Mouse (Mus musculus): ENCODE results near the gene Nmrk1. TPM values are rescaled to one million over a fixed set of nuclear protein-coding genes. Genes with fewer than 3 reads are reported as not detected.

Nmrk1 gene
- polyA plus RNA-seq, 1 experiment from 2014 or later, result 20.6 TPM

GRCm38 (mm10) chr19:18644084-18644483, 12.3 kb downstream of the Nmrk1 start:
- no peak for TF ChIP-seq CTCF (IDR thresholded peaks at IDR 0.05; ENCODE audit: low read depth)
- Histone ChIP-seq H3K9ac (ENCODE audit: low read depth, low read length) (no peak overlapping the region), H3K4me1 (replicated peaks; ENCODE audit: insufficient read depth, low read length) (no peaks in the 10 kb centered on the region), H3K4me3 (replicated peaks; ENCODE audit: low read depth, low read length) (no peak overlapping the region), H3K27me3 (ENCODE audit: insufficient read depth, low read length) (no peaks in the 10 kb centered on the region), H3K9me3 (replicated peaks; ENCODE audit: low read length) (no peaks in the 10 kb centered on the region), H3K36me3 (ENCODE audit: insufficient read depth, low read length) (no peaks in the 10 kb centered on the region; the same call in 1 of the 2 replicates), H3K27ac (no peak overlapping the region), H3K4me2 (ENCODE audit: low read length) (no peak overlapping the region)
- DNase-seq (ENCODE audit: low spot score) (no peak), ATAC-seq (replicated peaks; ENCODE audit: low FRiP score, low read depth) (no peak)
- 84% methylated on average over 6 of the region's 6 CpGs for WGBS

GRCm38 (mm10) chr19:18646397-18646796, 14.6 kb downstream of the Nmrk1 start:
- WGBS, result 60% methylated on average over 3 of the region's 3 CpGs
- H3K4me3 ChIP-seq (replicated peaks; ENCODE audit: low read depth, low read length), result no peak overlapping the region
- no peak overlapping the region for H3K27ac ChIP-seq
- no peak for ATAC-seq (replicated peaks; ENCODE audit: low FRiP score, low read depth)
- H3K9me3 ChIP-seq (replicated peaks; ENCODE audit: low read length), result no peaks in the 10 kb centered on the region
- no peaks in the 10 kb centered on the region for H3K27me3 ChIP-seq (ENCODE audit: insufficient read depth, low read length)
- no peak for TF ChIP-seq CTCF (IDR thresholded peaks at IDR 0.05; ENCODE audit: low read depth)
- no peaks in the 10 kb centered on the region; the same call in 1 of the 2 replicates for H3K36me3 ChIP-seq (ENCODE audit: insufficient read depth, low read length)
- no peaks in the 10 kb centered on the region for H3K4me1 ChIP-seq (replicated peaks; ENCODE audit: insufficient read depth, low read length)
- no peak overlapping the region for H3K9ac ChIP-seq (ENCODE audit: low read depth, low read length)
- no peak overlapping the region for H3K4me2 ChIP-seq (ENCODE audit: low read length)
- no peak for DNase-seq (ENCODE audit: low spot score)

- Histone ChIP-seq H3K4me2 (ENCODE audit: low read length) (no peak overlapping the region), H3K36me3 (ENCODE audit: insufficient read depth, low read length) (no peaks in the 10 kb centered on the region; the same call in 1 of the 2 replicates), H3K4me1 (replicated peaks; ENCODE audit: insufficient read depth, low read length) (no peaks in the 10 kb centered on the region), H3K9me3 (replicated peaks; ENCODE audit: low read length) (no peaks in the 10 kb centered on the region), H3K9ac (ENCODE audit: low read depth, low read length) (no peak overlapping the region), H3K4me3 (replicated peaks; ENCODE audit: low read depth, low read length) (no peak overlapping the region), H3K27me3 (ENCODE audit: insufficient read depth, low read length) (no peaks in the 10 kb centered on the region), H3K27ac (no peak overlapping the region)
- WGBS, result 46% methylated on average over 5 of the region's 5 CpGs
- TF ChIP-seq CTCF (IDR thresholded peaks at IDR 0.05; ENCODE audit: low read depth), result no peak
- ATAC-seq (replicated peaks; ENCODE audit: low FRiP score, low read depth), result no peak
- peak; percentile 10 for DNase-seq (ENCODE audit: low spot score)
Measured at GRCm38 (mm10) chr19:18646853-18647420, 15.2 kb downstream of the Nmrk1 start.

- no peaks in the 10 kb centered on the region for H3K27me3 ChIP-seq (ENCODE audit: insufficient read depth, low read length)
- H3K27ac ChIP-seq, result no peak overlapping the region
- no peak overlapping the region for H3K4me3 ChIP-seq (replicated peaks; ENCODE audit: low read depth, low read length)
- TF ChIP-seq CTCF (IDR thresholded peaks at IDR 0.05; ENCODE audit: low read depth), result no peak
- H3K36me3 ChIP-seq (ENCODE audit: insufficient read depth, low read length), result no peaks in the 10 kb centered on the region
- ATAC-seq (replicated peaks; ENCODE audit: low FRiP score, low read depth), result no peak
- no peak for DNase-seq (ENCODE audit: low spot score)
- no peaks in the 10 kb centered on the region for H3K9me3 ChIP-seq (replicated peaks; ENCODE audit: low read length)
- 40% methylated on average over 9 of the region's 9 CpGs for WGBS
- no peak overlapping the region for H3K4me2 ChIP-seq (ENCODE audit: low read length)
- H3K9ac ChIP-seq (ENCODE audit: low read depth, low read length), result no peak overlapping the region
- H3K4me1 ChIP-seq (replicated peaks; ENCODE audit: insufficient read depth, low read length), result no peaks in the 10 kb centered on the region
Measured at GRCm38 (mm10) chr19:18647775-18648557, 16.2 kb downstream of the Nmrk1 start.

GRCm38 (mm10) chr19:18648558-18648945, 16.8 kb downstream of the Nmrk1 start:
- H3K9me3 ChIP-seq (replicated peaks; ENCODE audit: low read length), result no peaks in the 10 kb centered on the region
- H3K27me3 ChIP-seq (ENCODE audit: insufficient read depth, low read length), result no peaks in the 10 kb centered on the region
- DNase-seq (ENCODE audit: low spot score) (no peak), ATAC-seq (replicated peaks; ENCODE audit: low FRiP score, low read depth) (no peak)
- H3K9ac ChIP-seq (ENCODE audit: low read depth, low read length), result no peak overlapping the region
- no peak overlapping the region for H3K27ac ChIP-seq
- H3K36me3 ChIP-seq (ENCODE audit: insufficient read depth, low read length), result no peaks in the 10 kb centered on the region
- no peak for TF ChIP-seq CTCF (IDR thresholded peaks at IDR 0.05; ENCODE audit: low read depth)
- H3K4me1 ChIP-seq (replicated peaks; ENCODE audit: insufficient read depth, low read length), result no peaks in the 10 kb centered on the region
- no peak overlapping the region for H3K4me2 ChIP-seq (ENCODE audit: low read length)
- no peak overlapping the region for H3K4me3 ChIP-seq (replicated peaks; ENCODE audit: low read depth, low read length)
- 65% methylated on average over 6 of the region's 6 CpGs for WGBS

- ATAC-seq (replicated peaks; ENCODE audit: low FRiP score, low read depth) (no peak), DNase-seq (ENCODE audit: low spot score) (no peak)
- Histone ChIP-seq H3K27me3 (ENCODE audit: insufficient read depth, low read length) (no peaks in the 10 kb centered on the region), H3K36me3 (ENCODE audit: insufficient read depth, low read length) (no peaks in the 10 kb centered on the region), H3K4me1 (replicated peaks; ENCODE audit: insufficient read depth, low read length) (no peaks in the 10 kb centered on the region), H3K9ac (ENCODE audit: low read depth, low read length) (no peak overlapping the region), H3K4me3 (replicated peaks; ENCODE audit: low read depth, low read length) (no peak overlapping the region), H3K27ac (no peak overlapping the region), H3K9me3 (replicated peaks; ENCODE audit: low read length) (no peaks in the 10 kb centered on the region), H3K4me2 (ENCODE audit: low read length) (no peak overlapping the region)
- no peak for TF ChIP-seq CTCF (IDR thresholded peaks at IDR 0.05; ENCODE audit: low read depth)
- WGBS, result 88% methylated on average over 4 of the region's 4 CpGs
Measured at GRCm38 (mm10) chr19:18649955-18650354, 18.2 kb downstream of the Nmrk1 start.

Data from kidney, postnatal 0 days (tissue).